Mouse (Mus musculus) heart, postnatal 0 days (tissue): ENCODE data around the gene C1qtnf2.

Experiments used
- CTCF ChIP-seq: IDR thresholded peaks from 2 replicates; pipeline ENCODE4 v1.5.1; 2016; ENCODE audit warnings: antibody characterized with exemption, control low read depth, low read depth
- EP300 ChIP-seq: IDR thresholded peaks from 2 replicates; pipeline ENCODE4 v1.6.1; 2016; ENCODE audit warnings: antibody characterized with exemption, low read depth

GRCm38 (mm10) chr11:43433254-43434023 is 40.6 kb upstream of the C1qtnf2 start, which contains the start of gene Slu7:
- TF ChIP-seq CTCF (peak; percentile 16; the same call in 1 of the 2 replicates), EP300 (no peak)
